Mouse (Mus musculus) CH12.LX (cell line): Measurements from ENCODE around the gene Alg9. TPM values are rescaled to one million over a fixed set of nuclear protein-coding genes. Genes with fewer than 3 reads are reported as not detected.

ENCODE experiments used
- DNase-seq: peaks from one replicate; pipeline ENCODE4 v3.0.0-alpha.2; 2013; ENCODE audit errors: extremely low read depth
- H3K27ac ChIP-seq: 2 replicates; pipeline ENCODE4 v1.5.1; 2012; ENCODE audit warnings: low read depth, mild to moderate bottlenecking, control low read depth, moderate library complexity; ENCODE audit not compliant: insufficient read depth
- H3K27me3 ChIP-seq: replicated peaks from 2 replicates; pipeline ENCODE3; 2012; ENCODE audit warnings: inconsistent platforms
- H3K36me3 ChIP-seq, 2 experiments: replicated peaks in 1 of 2; 2 replicates each; pipeline versions ENCODE3 to v1.6.1; 2012; ENCODE audit warnings: inconsistent platforms in 1 of 2, low read length in 1 of 2, mild to moderate bottlenecking in 1 of 2, mixed read lengths in 1 of 2, moderate library complexity in 1 of 2; ENCODE audit not compliant: control insufficient read depth in 1 of 2, insufficient read depth in 1 of 2
- H3K4me1 ChIP-seq, 2 experiments: 2 replicates each; pipeline ENCODE4 v1.6.1; 2012; ENCODE audit warnings: inconsistent platforms in 1 of 2, moderate library complexity in 1 of 2; ENCODE audit not compliant: insufficient read depth in 2 of 2, control insufficient read depth in 1 of 2
- H3K4me2 ChIP-seq: 2 replicates; pipeline ENCODE4 v1.6.1; 2012; ENCODE audit warnings: low read depth, mild to moderate bottlenecking, control low read depth; ENCODE audit not compliant: poor library complexity, insufficient read depth, severe bottlenecking
- H3K4me3 ChIP-seq, 3 experiments: fragments of 150-350 bp in 1 of 3; sonication (generic) in 1 of 3; replicated peaks in 1 of 3; 2 replicates each; pipeline versions ENCODE3 to v1.5.1; 2011 to 2012; ENCODE audit warnings: low read depth in 2 of 3, low read length in 2 of 3, mild to moderate bottlenecking in 2 of 3, moderate library complexity in 2 of 3, control low read depth in 1 of 3, improper control_type of control experiment in 1 of 3, inconsistent platforms in 1 of 3, mixed read lengths in 1 of 3; ENCODE audit not compliant: poor library complexity in 1 of 3
- H3K79me2 ChIP-seq: replicated peaks from 2 replicates; pipeline ENCODE4 v1.6.1; 2012; ENCODE audit warnings: mild to moderate bottlenecking, moderate library complexity; ENCODE audit not compliant: control insufficient read depth, poor library complexity, insufficient read depth, severe bottlenecking; ENCODE audit errors: extremely low read depth
- H3K9ac ChIP-seq: 2 replicates; pipeline ENCODE4 v1.6.1; 2012; ENCODE audit warnings: low read depth, mild to moderate bottlenecking, control low read depth, moderate library complexity; ENCODE audit not compliant: insufficient read depth
- H3K9me3 ChIP-seq: replicated peaks from 2 replicates; pipeline ENCODE3; 2012; ENCODE audit warnings: low read length, inconsistent platforms, mixed read lengths
- BHLHE40 ChIP-seq: IDR thresholded peaks from 2 replicates; pipeline ENCODE4 v1.6.1; 2011; ENCODE audit warnings: mild to moderate bottlenecking, low read depth, low read length, improper control_type of control experiment
- CHD2 ChIP-seq: IDR thresholded peaks from 2 replicates; pipeline ENCODE4 v1.6.1; 2011; ENCODE audit warnings: low read length, improper control_type of control experiment
- GABPA ChIP-seq: IDR thresholded peaks from 2 replicates; pipeline ENCODE4 v1.6.1; 2012; ENCODE audit warnings: low read depth, low read length, improper control_type of control experiment, inconsistent platforms; ENCODE audit not compliant: insufficient replicate concordance
- HCFC1 ChIP-seq: IDR thresholded peaks from 2 replicates; pipeline ENCODE4 v1.6.1; 2012; ENCODE audit warnings: low read depth, mild to moderate bottlenecking, inconsistent platforms, low read length, improper control_type of control experiment
- IRF4 ChIP-seq: IDR thresholded peaks from 2 replicates; pipeline ENCODE4 v1.6.1; 2014; ENCODE audit warnings: low read depth, mild to moderate bottlenecking, inconsistent platforms, low read length, improper control_type of control experiment
- KAT2A ChIP-seq: IDR thresholded peaks from 2 replicates; pipeline ENCODE4 v1.6.1; 2012; ENCODE audit warnings: low read length, improper control_type of control experiment, inconsistent platforms; ENCODE audit not compliant: insufficient replicate concordance
- MAFK ChIP-seq: IDR thresholded peaks from 2 replicates; pipeline ENCODE4 v1.6.1; 2011; ENCODE audit warnings: low read length, improper control_type of control experiment; ENCODE audit not compliant: insufficient replicate concordance
- MAZ ChIP-seq: IDR thresholded peaks from 2 replicates; pipeline ENCODE4 v1.6.1; 2012; ENCODE audit warnings: low read depth, mild to moderate bottlenecking, inconsistent platforms, low read length, improper control_type of control experiment, moderate library complexity
- MYC ChIP-seq: IDR thresholded peaks from 2 replicates; pipeline ENCODE4 v1.6.1; 2011; ENCODE audit warnings: low read depth, mild to moderate bottlenecking, improper control_type of control experiment, low read length
- NELFE ChIP-seq: IDR thresholded peaks from 2 replicates; pipeline ENCODE4 v1.6.1; 2011; ENCODE audit warnings: low read depth, low read length, improper control_type of control experiment
- NRF1 ChIP-seq: IDR thresholded peaks from 2 replicates; pipeline ENCODE4 v1.6.1; 2014; ENCODE audit warnings: low read depth, mild to moderate bottlenecking, inconsistent platforms, low read length, improper control_type of control experiment, moderate library complexity
- PAX5 ChIP-seq: IDR thresholded peaks from 2 replicates; pipeline ENCODE4 v1.6.1; 2012; ENCODE audit warnings: low read length, inconsistent platforms, mixed read lengths
- POLR2AphosphoS2 ChIP-seq: IDR thresholded peaks from 2 replicates; pipeline ENCODE4 v1.6.1; 2011; ENCODE audit warnings: low read depth, low read length, improper control_type of control experiment
- RCOR1 ChIP-seq: conservative IDR thresholded peaks from 2 replicates; pipeline ENCODE4 v1.6.1; 2012; ENCODE audit warnings: low read depth, mild to moderate bottlenecking, inconsistent platforms, low read length, improper control_type of control experiment
- SIN3A ChIP-seq: IDR thresholded peaks from 2 replicates; pipeline ENCODE4 v1.6.1; 2012; ENCODE audit warnings: low read length, improper control_type of control experiment, inconsistent platforms
- TBP ChIP-seq: conservative IDR thresholded peaks from 2 replicates; pipeline ENCODE4 v1.6.1; 2011; ENCODE audit warnings: low read depth, low read length, improper control_type of control experiment
- UBTF ChIP-seq: IDR thresholded peaks from 2 replicates; pipeline ENCODE4 v1.6.1; 2012; ENCODE audit warnings: low read depth, mild to moderate bottlenecking, inconsistent platforms, low read length, improper control_type of control experiment, moderate library complexity
- ZNF384 ChIP-seq: IDR thresholded peaks from 2 replicates; pipeline ENCODE4 v1.6.1; 2012; ENCODE audit warnings: low read depth, low read length, improper control_type of control experiment, inconsistent platforms
- dilution Hi-C: fragments of 300-500 bp; cut with MboI; formaldehyde crosslinking; loops from 2 replicates; pipeline ENCODE4 v1.14.3; 2020; ENCODE audit warnings: low sequenced_read_pairs; ENCODE audit not compliant: extremely low pct_unique_long_range_greater_than_20kb, extremely low pct_ligation_motif_present
- in situ Hi-C: fragments of 300-500 bp; cut with MboI; formaldehyde crosslinking; loops from 3 replicates; pipeline ENCODE4 v1.14.3; 2019; ENCODE audit warnings: low sequenced_read_pairs, low pct_ligation_motif_present, low pct_unique_long_range_greater_than_20kb, mixed read lengths
- polyA plus RNA-seq: library from polyadenylated mRNA; unstranded; fragments of >175 nt; gene quantifications from 2 replicates; pipeline ENCODE4 v1.2.1, GENCODE M21; 2012; ENCODE audit warnings: low read depth; ENCODE audit not compliant: insufficient read length
- total RNA-seq, 2 experiments: library from RNA; depleted of rRNA; stranded (reverse); fragments of 300-350 nt in 1 of 2; fragments of >200 nt in 1 of 2; gene quantifications; 2 replicates each; pipeline ENCODE4 v1.2.3; 2012 to 2014

Alg9 gene
- total and polyA plus RNA-seq, 3 experiments, result 25.7 to 40.1 (median 39.6) TPM

DNA sequence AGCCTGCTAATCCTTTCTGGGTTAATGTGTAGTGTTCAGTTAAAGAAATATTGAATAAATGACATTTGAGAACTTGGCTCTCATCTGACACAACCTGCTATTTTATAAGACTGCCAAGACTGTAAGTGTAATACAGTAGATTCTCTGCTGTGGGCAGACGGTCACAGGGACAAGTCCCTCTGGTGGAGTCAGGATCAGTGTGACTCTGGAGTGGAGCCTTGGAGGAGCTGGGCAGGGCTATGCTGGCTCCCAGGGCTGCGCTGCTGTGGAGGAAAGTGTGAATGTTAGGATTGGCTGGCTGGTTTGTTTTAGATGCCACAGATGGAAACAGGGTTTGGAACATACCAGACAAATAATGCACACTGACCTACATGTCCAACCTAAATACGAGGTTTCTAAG, 20.4 kb downstream of the Alg9 start:
- dilution Hi-C loops, result no loop called here
- TF ChIP-seq NRF1 (no peak), KAT2A (no peak), RCOR1 (no peak), POLR2AphosphoS2 (no peak), MAFK (no peak), MYC (no peak)
- Histone ChIP-seq H3K27ac (no peak overlapping the region), H3K9me3 (no peaks in the 10 kb centered on the region), H3K9ac (no peak overlapping the region), H3K79me2 (no peaks in the 10 kb centered on the region), H3K4me1 (peaks cover 0 to 4% of the 10 kb centered on the region in 2 experiments; a peak in 1 of 4 replicates), H3K4me3 (no peak overlapping the region), H3K4me2 (no peak overlapping the region), H3K27me3 (no peaks in the 10 kb centered on the region), H3K36me3 (peaks cover 14 to 81% of the 10 kb centered on the region in 2 experiments)
- DNase-seq, result no peak
- in situ Hi-C loops, result no loop called here

DNA sequence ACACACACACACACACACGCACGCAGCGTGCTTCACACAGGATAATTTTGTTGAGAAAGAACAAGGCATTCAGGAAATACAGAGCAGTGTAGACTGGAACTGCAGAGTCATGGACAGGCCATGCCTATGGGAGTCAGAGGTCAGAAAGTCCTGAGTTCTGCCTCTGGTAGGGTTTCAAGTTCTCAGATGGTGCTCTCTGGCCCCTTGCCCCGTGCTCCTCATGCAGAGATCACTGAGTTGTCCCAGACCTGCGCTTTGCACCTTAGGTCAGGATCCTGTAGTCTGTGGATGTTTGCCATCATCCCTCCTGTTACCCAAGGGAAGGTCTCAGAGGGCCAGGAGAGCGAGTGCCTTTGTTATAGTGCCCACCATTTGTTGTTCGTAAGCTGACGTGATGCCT, 22.0 kb downstream of the Alg9 start:
- in situ Hi-C loops (no loop called here), dilution Hi-C loops (no loop called here)
- no peak overlapping the region for H3K9ac ChIP-seq
- TF ChIP-seq RCOR1 (no peak), MAZ (no peak), PAX5 (no peak), IRF4 (no peak), ZNF384 (no peak), GABPA (no peak), HCFC1 (no peak), SIN3A (no peak), BHLHE40 (no peak), CHD2 (no peak), TBP (no peak), POLR2AphosphoS2 (no peak), MYC (no peak), UBTF (no peak), NELFE (no peak)
- no peak overlapping the region for H3K4me2 ChIP-seq
- no peak for DNase-seq
- H3K9me3 ChIP-seq, result no peaks in the 10 kb centered on the region
- peaks cover 17 to 84% of the 10 kb centered on the region in 2 experiments for H3K36me3 ChIP-seq
- no peaks in the 10 kb centered on the region for H3K79me2 ChIP-seq
- no peak overlapping the region for H3K4me3 ChIP-seq
- H3K27ac ChIP-seq, result no peak overlapping the region
- no peaks in the 10 kb centered on the region for H3K27me3 ChIP-seq
- peaks cover 0 to 4% of the 10 kb centered on the region in 2 experiments; a peak in 1 of 4 replicates for H3K4me1 ChIP-seq
